Mouse (Mus musculus) CD4-positive, CD25-positive, alpha-beta regulatory T cell, adult 2 months (primary cell): ENCODE data around the gene Prkce.

ENCODE experiments used
- DNase-seq: peaks from one replicate; pipeline ENCODE4 v3.0.0-alpha.2; 2012; ENCODE audit warnings: low read depth, low spot score

Gene Prkce

GRCm38 (mm10) chr17:86611772-86612171 lies 444.2 kb downstream of the Prkce start:
- DNase-seq: no peak

- DNase-seq: no peak
Measured at GRCm38 (mm10) chr17:86615592-86616291, 448.2 kb downstream of the Prkce start.

- DNase-seq: no peak
Measured at GRCm38 (mm10) chr17:86617570-86618237, 450.1 kb downstream of the Prkce start.

DNA sequence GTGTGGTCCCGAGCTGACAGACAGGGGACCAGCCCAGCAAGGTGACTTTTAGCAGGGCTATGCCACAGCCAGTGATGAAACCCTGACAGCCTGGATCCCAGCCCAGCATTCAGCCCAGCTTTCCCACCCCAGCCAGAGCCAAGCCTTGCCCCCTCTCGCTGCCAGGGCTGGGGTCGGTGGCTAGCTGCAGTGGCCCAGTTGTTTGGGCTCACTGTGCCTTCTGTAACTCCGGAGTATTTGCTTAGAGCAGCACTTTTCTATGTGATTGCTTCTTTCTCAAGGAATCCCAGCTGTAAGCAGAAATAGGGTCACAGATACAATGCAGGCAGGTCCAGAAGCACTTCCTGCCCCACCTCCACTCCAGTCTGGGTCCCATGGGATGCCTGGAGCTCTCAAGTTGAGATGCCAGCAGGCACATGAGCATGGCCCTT lies 450.9 kb downstream of the Prkce start:
- no peak for DNase-seq

- no peak for DNase-seq
Measured at GRCm38 (mm10) chr17:86622862-86623261, 455.3 kb downstream of the Prkce start.

GRCm38 (mm10) chr17:86626523-86626922 lies 458.9 kb downstream of the Prkce start:
- no peak for DNase-seq

GRCm38 (mm10) chr17:86633131-86633530 lies 465.5 kb downstream of the Prkce start:
- no peak for DNase-seq

DNA sequence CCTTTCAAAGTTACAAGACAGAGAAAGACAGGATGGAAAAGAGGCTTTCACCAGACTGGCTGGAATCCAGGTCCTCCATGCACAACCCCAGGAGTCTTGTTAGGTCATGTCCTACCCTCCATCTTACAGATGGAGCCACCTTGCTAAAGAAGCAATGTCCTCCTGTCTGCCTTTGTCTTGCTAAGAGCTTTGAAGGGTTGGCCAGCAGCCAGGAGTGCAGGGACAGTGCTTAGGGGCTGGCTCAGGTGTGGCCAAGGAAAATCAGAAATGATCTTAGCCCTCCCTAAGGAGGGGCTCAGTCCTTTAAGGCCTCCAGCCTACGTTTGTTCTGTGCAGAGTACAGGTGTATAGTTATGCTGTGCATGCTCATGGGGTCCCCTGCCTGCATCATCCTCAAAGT lies 469.7 kb downstream of the Prkce start:
- no peak for DNase-seq

- DNase-seq: no peak
Measured at GRCm38 (mm10) chr17:86639279-86639678, 471.7 kb downstream of the Prkce start.

GRCm38 (mm10) chr17:86647226-86647625 lies 479.6 kb downstream of the Prkce start:
- DNase-seq: no peak

GRCm38 (mm10) chr17:86648856-86649435 lies 481.4 kb downstream of the Prkce start:
- no peak for DNase-seq

- no peak for DNase-seq
Measured at GRCm38 (mm10) chr17:86650241-86650640, 482.7 kb downstream of the Prkce start.

DNA sequence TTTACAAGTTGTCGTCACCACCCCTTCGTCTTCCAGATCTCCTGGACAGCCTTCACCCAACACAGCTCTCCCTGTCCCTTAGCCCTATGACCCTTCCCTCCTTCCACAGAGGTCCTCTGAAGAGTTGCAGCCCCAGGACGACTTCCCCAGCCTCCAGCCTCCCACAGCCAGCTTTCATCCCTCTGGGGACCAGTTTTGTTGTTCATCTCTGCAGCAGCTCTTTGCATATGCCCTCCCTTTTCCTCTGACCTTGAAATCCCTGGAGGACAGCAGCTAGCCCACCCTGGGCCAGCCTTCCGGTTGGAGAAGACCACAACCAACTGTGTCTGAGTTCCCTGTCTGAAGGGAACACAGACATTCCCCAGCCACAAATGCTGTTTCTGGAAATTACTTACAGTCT lies 483.5 kb downstream of the Prkce start:
- DNase-seq: no peak

- no peak for DNase-seq
Measured at GRCm38 (mm10) chr17:86652751-86653150, 485.2 kb downstream of the Prkce start.

GRCm38 (mm10) chr17:86656369-86656768 lies 488.8 kb downstream of the Prkce start:
- DNase-seq: no peak

DNA sequence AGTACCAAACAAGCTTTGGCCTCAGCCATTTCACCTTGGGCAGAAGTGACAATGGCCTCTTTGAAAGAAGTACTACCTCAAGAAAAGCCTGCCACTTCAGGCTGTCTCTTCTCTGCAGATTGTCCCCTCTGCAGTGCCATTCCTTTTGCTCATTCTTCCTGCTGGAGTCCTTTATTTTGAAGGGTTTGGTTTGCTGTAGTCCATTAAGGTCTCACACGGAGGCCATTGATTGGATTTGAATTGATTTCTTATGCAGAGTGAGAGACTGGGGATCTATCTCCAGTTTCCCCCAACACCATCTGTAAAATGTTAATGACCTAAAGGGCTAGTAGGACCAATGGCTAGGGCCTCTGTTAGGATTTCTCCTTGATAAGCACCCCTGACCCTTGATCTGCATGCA lies 494.7 kb downstream of the Prkce start:
- no peak for DNase-seq

- no peak for DNase-seq
Measured at GRCm38 (mm10) chr17:86663471-86663870, 495.9 kb downstream of the Prkce start.

DNA sequence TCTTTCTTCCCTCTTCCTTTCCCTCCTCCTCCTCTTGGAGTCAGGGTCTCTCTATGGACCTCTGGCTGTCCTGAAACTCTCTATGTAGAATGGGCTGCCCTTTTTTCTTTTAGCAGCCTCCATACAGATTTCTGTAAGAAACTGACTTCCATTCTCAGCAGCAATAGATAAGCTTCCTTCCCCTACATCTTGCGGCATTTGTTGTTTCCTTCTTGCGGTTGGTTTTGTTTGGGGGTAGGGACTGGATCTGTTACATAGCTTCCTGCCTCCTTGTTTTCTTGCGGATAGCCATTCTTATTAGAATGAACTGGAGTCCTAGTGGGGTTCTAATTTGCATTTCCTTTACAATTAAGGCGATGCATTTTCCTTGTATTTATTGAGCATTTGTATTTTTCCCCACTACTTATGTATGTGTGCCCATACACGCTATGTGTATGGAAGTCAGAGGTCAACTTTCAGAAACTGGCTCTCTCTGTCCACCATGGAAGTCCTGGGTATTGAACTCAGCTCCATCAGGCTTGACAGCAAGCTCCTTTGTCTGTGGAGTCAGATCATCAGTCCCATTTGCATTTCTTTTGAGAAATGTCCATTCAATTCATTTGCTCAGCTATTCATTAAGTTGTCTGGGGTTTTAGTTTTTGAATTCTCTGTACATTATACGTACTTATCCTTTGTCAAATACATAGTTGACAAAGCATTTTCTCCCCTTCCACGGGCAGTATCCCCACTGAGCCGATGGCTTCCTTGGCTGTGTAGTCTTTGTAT lies 500.4 kb downstream of the Prkce start:
- peak; percentile 12 for DNase-seq

GRCm38 (mm10) chr17:86669641-86670373 lies 502.2 kb downstream of the Prkce start:
- no peak for DNase-seq

GRCm38 (mm10) chr17:86670731-86671130 lies 503.1 kb downstream of the Prkce start:
- DNase-seq: no peak

DNA sequence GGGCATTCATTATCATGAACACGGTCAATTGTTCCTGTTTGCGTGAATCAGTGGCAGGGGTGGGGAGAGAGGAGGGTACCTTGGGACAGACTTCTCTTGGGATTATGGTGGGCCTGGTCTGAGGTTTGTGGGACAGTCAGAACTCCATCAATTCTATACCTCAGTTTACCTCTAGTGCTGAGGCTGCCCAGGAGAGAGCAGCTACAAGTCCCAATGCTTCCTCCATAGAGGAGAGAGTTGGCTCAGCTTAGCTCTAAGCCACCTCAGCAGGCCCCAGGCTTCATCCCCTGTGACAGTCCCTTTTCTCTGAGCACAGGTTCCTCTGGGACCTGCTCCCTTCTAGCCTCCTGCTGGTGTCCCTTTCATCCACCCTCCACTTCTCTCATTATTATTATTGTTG lies 507.4 kb downstream of the Prkce start:
- peak; percentile 5 for DNase-seq
